Mouse (Mus musculus) limb, embryonic 12.5 days (tissue): ENCODE measurements around the gene Echdc3. TPM values are rescaled to one million over a fixed set of nuclear protein-coding genes. Genes with fewer than 3 reads are reported as not detected.
A peak's percentile ranks its signal among the peaks of the same experiment; 100 is the strongest.

Source experiments
- ATAC-seq: fragments of 200-750 bp; cut with Nextera tagmentation; 2 replicates; pipeline ENCODE4 v1.8.0; 2017; ENCODE audit warnings: low read depth, moderate TSS enrichment; ENCODE audit not compliant: insufficient number of reproducible peaks, insufficient read depth, low FRiP score, low TSS enrichment
- H3K27ac ChIP-seq: fragments of 300-500 bp; sonication (generic); 2 replicates; pipeline ENCODE4 v1.5.1; 2016; ENCODE audit warnings: mild to moderate bottlenecking, moderate library complexity
- H3K27me3 ChIP-seq: fragments of 300-500 bp; sonication (generic); 2 replicates; pipeline ENCODE4 v1.6.1; 2016; ENCODE audit warnings: mild to moderate bottlenecking, moderate library complexity
- H3K36me3 ChIP-seq: fragments of 300-500 bp; sonication (generic); 2 replicates; pipeline ENCODE4 v1.6.1; 2016; ENCODE audit warnings: mild to moderate bottlenecking, moderate library complexity
- H3K4me1 ChIP-seq: fragments of 300-500 bp; sonication (generic); replicated peaks from 2 replicates; pipeline ENCODE4 v1.6.1; 2016
- H3K4me2 ChIP-seq: fragments of 300-500 bp; sonication (generic); 2 replicates; pipeline ENCODE4 v1.6.1; 2016; ENCODE audit warnings: mild to moderate bottlenecking, moderate library complexity
- H3K4me3 ChIP-seq: fragments of 300-500 bp; sonication (generic); replicated peaks from 2 replicates; pipeline ENCODE4 v1.5.1; 2016; ENCODE audit warnings: mild to moderate bottlenecking
- H3K9ac ChIP-seq: fragments of 300-500 bp; sonication (generic); replicated peaks from 2 replicates; pipeline ENCODE4 v1.6.1; 2016; ENCODE audit warnings: mild to moderate bottlenecking, moderate library complexity
- H3K9me3 ChIP-seq: fragments of 300-500 bp; sonication (generic); 2 replicates; pipeline ENCODE4 v1.6.1; 2016; ENCODE audit warnings: mild to moderate bottlenecking, moderate library complexity
- WGBS: fragments of 180-500 bp; shearing (Covaris S2); methylation state at CpG from one replicate; pipeline ENCODE4 v1.1.7; 2016; 5-methylcytosine and 5-hydroxymethylcytosine counted together
- polyA plus RNA-seq: library from polyadenylated mRNA; unstranded; fragments of >200 nt; fragmentation: Nextera tagmentation; extraction: Ambion mirVana; gene quantifications from 2 replicates; pipeline ENCODE4 v1.2.1, GENCODE M21; 2016

Echdc3 gene
- polyA plus RNA-seq, 1 experiment from 2014 or later, result 4.3 TPM

DNA sequence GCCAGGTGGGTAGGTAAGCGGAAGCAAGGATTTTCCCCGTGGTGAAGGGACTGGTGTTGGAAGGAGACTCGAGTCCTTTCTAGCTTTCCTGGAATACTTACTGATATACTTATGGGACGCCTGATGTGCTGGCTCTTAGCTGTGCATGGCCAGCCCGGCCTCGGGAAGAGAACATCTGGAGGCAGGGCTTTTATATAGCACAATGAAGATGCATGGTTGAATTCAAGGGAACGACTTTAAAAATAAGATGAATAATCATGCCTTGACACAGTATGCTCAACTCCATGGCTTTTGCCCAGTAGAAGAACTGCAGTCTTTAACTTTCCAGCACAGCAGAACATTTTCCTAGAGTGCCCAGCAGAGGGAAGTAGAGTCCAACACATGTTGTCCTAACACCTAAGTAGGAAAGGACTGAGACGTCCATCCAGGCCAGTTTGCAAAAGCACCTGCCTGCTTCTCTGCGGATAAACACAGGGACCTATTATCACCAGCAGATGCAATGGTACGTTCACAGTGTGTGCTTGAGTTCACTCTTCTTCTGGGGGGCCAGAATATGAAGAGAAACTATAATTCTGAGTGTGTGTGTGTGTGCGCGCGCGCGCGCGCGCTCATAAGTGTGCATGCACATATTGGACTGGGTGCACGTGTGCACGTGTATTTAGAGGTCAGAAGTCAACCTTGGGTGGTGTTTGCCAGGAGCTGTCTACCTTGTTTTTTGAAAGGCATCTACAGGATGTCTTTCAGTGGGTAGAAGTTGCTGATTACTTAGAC is 19.8 kb downstream of the Echdc3 start:
- no peak overlapping the region for H3K4me2 ChIP-seq
- no peak overlapping the region for H3K27ac ChIP-seq
- H3K9me3 ChIP-seq, result no peaks in the 10 kb centered on the region
- H3K4me1 ChIP-seq, result peaks cover 16% of the 10 kb centered on the region
- 0 out of 2 replicates have a peak, but pooled peaks cover 3% of the 10 kb centered on the region for H3K27me3 ChIP-seq
- no peak overlapping the region for H3K4me3 ChIP-seq
- no peak for ATAC-seq
- H3K9ac ChIP-seq, result no peak overlapping the region
- H3K36me3 ChIP-seq, result no peaks in the 10 kb centered on the region
- WGBS, result 71% methylated on average over 20 of the region's 20 CpGs

DNA sequence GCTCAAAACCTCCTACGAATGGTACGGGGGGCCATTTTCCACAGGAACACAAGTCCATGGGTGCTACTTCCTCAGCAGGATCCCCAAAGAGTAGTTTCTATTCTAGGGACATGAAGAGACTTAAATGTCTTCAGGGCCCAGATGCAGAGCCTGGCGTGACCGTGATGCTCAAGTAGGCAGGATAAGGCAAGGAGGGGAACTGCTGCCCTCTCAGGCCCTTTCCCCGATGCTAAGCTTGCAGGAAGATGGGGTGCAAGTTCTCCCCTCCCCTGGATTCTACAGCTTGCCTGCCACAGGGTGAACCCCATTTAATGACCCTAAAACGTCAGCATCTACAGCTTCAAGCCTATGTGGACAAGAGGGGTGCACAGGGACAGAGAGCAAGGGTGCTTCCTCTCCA is 22.8 kb downstream of the Echdc3 start:
- no peak overlapping the region for H3K9ac ChIP-seq
- WGBS, result 89% methylated on average over 6 of the region's 6 CpGs
- no peak for ATAC-seq
- H3K27ac ChIP-seq, result no peak overlapping the region
- H3K36me3 ChIP-seq, result no peaks in the 10 kb centered on the region
- H3K4me2 ChIP-seq, result no peak overlapping the region
- peaks cover 15% of the 10 kb centered on the region for H3K4me1 ChIP-seq
- H3K9me3 ChIP-seq, result no peaks in the 10 kb centered on the region
- peaks cover 6% of the 10 kb centered on the region; the same call in 1 of the 2 replicates for H3K27me3 ChIP-seq
- no peak overlapping the region for H3K4me3 ChIP-seq

DNA sequence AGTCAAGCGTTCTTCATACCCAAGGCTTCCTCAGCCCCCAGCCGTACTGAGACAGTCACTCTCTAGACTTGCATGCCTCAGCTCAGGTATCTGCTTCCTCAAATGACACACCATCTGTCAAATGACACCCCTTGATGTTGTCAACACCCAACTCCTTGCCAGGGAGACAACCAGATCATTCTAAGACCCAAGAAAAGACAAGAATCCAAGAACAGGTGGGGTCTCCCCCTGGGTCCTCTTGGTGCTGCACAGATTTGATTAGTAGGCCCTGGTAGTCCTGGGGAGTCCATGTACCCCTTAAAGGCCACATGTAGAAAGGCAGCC is 23.2 kb downstream of the Echdc3 start:
- Histone ChIP-seq H3K36me3 (no peaks in the 10 kb centered on the region), H3K27me3 (peaks cover 6% of the 10 kb centered on the region; the same call in 1 of the 2 replicates), H3K27ac (no peak overlapping the region), H3K9me3 (peaks cover 2% of the 10 kb centered on the region; the same call in 1 of the 2 replicates), H3K4me3 (no peak overlapping the region), H3K9ac (no peak overlapping the region), H3K4me2 (no peak overlapping the region), H3K4me1 (peaks cover 15% of the 10 kb centered on the region)
- 71% methylated on average over 2 of the region's 2 CpGs for WGBS
- ATAC-seq, result no peak

DNA sequence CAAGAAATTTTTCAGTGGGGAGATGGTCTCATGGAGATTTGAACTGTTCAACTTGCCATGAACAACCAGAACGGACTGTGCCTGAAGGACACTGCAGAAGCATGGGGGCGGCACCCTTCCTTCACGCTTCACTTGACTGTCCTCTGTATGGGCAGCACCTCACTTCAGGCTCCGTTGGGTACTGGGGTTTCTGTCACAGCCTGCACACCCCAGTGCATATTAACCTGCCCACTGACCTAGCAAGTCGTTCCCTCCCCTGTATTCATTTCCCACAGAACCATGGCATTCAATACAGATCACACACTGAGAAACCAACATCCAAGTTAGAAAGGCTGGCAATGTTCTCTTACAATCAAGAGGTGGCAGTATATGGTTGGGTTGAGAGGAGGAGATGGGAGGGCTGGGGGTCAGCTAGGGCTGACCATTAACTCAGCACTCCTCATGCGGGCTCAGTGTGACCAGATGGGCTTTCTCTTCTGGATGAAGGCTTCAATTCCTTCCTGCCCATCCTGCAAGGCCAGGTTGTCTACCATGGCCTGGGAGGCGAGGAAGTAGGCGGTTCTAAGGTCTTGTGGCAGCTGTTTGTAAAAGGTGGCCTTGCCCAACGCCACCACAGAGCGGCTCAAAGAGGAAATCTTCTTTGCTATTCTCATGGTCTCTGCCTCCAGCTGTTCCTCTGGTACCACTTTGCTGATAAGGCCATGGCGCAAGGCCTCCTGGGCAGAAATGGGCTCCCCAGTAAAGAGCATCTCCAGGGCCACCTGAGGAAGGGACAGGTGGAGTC is 23.8 kb downstream of the Echdc3 start:
- WGBS, result 88% methylated on average over 11 of the region's 11 CpGs
- Histone ChIP-seq H3K4me2 (no peak overlapping the region), H3K27ac (no peak overlapping the region), H3K36me3 (no peaks in the 10 kb centered on the region), H3K9me3 (peaks cover 6% of the 10 kb centered on the region; the same call in 1 of the 2 replicates), H3K9ac (no peak overlapping the region), H3K4me3 (no peak overlapping the region), H3K27me3 (peaks cover 3% of the 10 kb centered on the region; the same call in 1 of the 2 replicates), H3K4me1 (peaks cover 15% of the 10 kb centered on the region)
- ATAC-seq, result no peak

- H3K36me3 ChIP-seq, result no peaks in the 10 kb centered on the region
- H3K4me1 ChIP-seq, result peaks cover 13% of the 10 kb centered on the region
- H3K4me2 ChIP-seq, result no peak overlapping the region
- peaks cover 3% of the 10 kb centered on the region; the same call in 1 of the 2 replicates for H3K27me3 ChIP-seq
- no peak overlapping the region for H3K4me3 ChIP-seq
- H3K9ac ChIP-seq, result no peak overlapping the region
- ATAC-seq, result no peak
- H3K27ac ChIP-seq, result no peak overlapping the region
- WGBS, result 56% methylated on average over 11 of the region's 11 CpGs
- H3K9me3 ChIP-seq, result peaks cover 11% of the 10 kb centered on the region; the same call in 1 of the 2 replicates
These were observed 25.4 kb downstream of the Echdc3 start for GRCm38 (mm10) chr2:6187418-6187817.

DNA sequence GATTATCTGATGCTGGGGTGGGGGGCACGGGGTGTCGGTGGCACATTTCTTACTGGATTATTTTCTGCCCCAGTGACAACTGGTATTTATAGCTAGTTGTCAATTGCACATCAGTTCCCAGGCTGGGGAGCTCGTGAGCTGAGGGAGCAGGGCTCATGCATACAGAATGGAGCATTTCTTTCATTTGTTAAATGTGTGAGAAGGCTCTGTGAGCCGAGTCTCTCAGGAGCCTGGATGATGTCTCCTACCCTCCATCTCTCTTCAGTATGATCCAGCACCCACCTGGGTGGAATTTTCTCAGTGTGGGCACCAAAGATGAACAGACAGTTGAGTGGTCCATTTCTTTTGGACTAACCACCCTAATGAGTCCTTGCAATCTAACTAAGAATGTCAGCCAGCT is 25.9 kb downstream of the Echdc3 start:
- H3K4me3 ChIP-seq, result no peak overlapping the region
- no peak overlapping the region for H3K27ac ChIP-seq
- H3K4me1 ChIP-seq, result peaks cover 13% of the 10 kb centered on the region
- H3K36me3 ChIP-seq, result no peaks in the 10 kb centered on the region
- H3K9me3 ChIP-seq, result peaks cover 11% of the 10 kb centered on the region; the same call in 1 of the 2 replicates
- 58% methylated on average over 4 of the region's 4 CpGs for WGBS
- H3K9ac ChIP-seq, result no peak overlapping the region
- peaks cover 3% of the 10 kb centered on the region; the same call in 1 of the 2 replicates for H3K27me3 ChIP-seq
- H3K4me2 ChIP-seq, result no peak overlapping the region
- ATAC-seq, result no peak

- Histone ChIP-seq H3K4me2 (no peak overlapping the region), H3K9ac (no peak overlapping the region), H3K36me3 (no peaks in the 10 kb centered on the region), H3K27me3 (0 out of 2 replicates have a peak, but pooled peaks cover 5% of the 10 kb centered on the region), H3K4me3 (no peak overlapping the region), H3K9me3 (peaks cover 10% of the 10 kb centered on the region; the same call in 1 of the 2 replicates), H3K27ac (no peak overlapping the region), H3K4me1 (peaks cover 30% of the 10 kb centered on the region)
- no peak for ATAC-seq
- 16% methylated on average over 1 of the region's 1 CpGs for WGBS
These were observed 33.1 kb downstream of the Echdc3 start for GRCm38 (mm10) chr2:6179749-6180117.

GRCm38 (mm10) chr2:6178901-6179748 is 33.7 kb downstream of the Echdc3 start:
- H3K4me2 ChIP-seq, result no peak overlapping the region
- no peak overlapping the region for H3K27ac ChIP-seq
- H3K4me1 ChIP-seq, result peaks cover 30% of the 10 kb centered on the region
- H3K9ac ChIP-seq, result no peak overlapping the region
- H3K36me3 ChIP-seq, result no peaks in the 10 kb centered on the region
- WGBS, result 30% methylated on average over 16 of the region's 16 CpGs
- peak; percentile 44; the same call in 1 of the 2 replicates for ATAC-seq
- H3K4me3 ChIP-seq, result no peak overlapping the region
- H3K27me3 ChIP-seq, result 0 out of 2 replicates have a peak, but pooled peaks cover 5% of the 10 kb centered on the region
- H3K9me3 ChIP-seq, result peaks cover 5% of the 10 kb centered on the region; the same call in 1 of the 2 replicates

- no peak for ATAC-seq
- 34% methylated on average over 3 of the region's 3 CpGs for WGBS
- 0 out of 2 replicates have a peak, but pooled peaks cover 5% of the 10 kb centered on the region for H3K27me3 ChIP-seq
These were observed 39.8 kb downstream of the Echdc3 start for GRCm38 (mm10) chr2:6173013-6173412.

DNA sequence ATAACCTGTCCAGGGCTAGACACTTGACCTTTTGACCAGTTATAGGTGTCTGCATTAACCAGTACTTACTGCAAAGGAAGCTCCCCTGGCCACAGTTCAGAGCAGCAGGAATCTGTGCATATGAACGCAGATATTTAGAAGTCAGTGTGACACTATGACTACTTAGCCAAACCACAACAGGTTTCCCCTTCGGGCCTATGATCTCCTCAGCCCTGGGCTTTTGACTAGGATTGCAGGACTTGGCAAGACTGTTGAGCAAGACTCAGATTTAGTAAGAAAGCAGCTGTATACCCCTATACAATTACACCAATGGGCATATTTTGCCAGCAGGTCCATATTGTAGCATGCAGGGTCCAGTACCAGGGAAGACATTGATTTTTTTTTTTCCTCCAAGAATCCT is 44.3 kb downstream of the Echdc3 start:
- Histone ChIP-seq H3K9me3 (no peaks in the 10 kb centered on the region), H3K4me3 (no peak overlapping the region), H3K4me1 (peaks cover 8% of the 10 kb centered on the region), H3K9ac (no peak overlapping the region), H3K36me3 (no peaks in the 10 kb centered on the region), H3K27me3 (no peaks in the 10 kb centered on the region), H3K27ac (no peak overlapping the region), H3K4me2 (no peak overlapping the region)
- 88% methylated on average over 2 of the region's 2 CpGs for WGBS
- no peak for ATAC-seq

More at GRCm38 (mm10) chr2:6173013-6173412, 39.8 kb downstream of the Echdc3 start:
- no peak overlapping the region for H3K4me2 ChIP-seq
- no peak overlapping the region for H3K9ac ChIP-seq
- no peaks in the 10 kb centered on the region for H3K9me3 ChIP-seq
- no peak overlapping the region for H3K27ac ChIP-seq
- H3K36me3 ChIP-seq, result no peaks in the 10 kb centered on the region
- no peak overlapping the region for H3K4me3 ChIP-seq
- H3K4me1 ChIP-seq, result peaks cover 24% of the 10 kb centered on the region
